Mouse (Mus musculus): ENCODE measurements around the gene Prr3.
"Not testable (repeated sequence)": the region's sequence is repeated elsewhere in the genome, so short reads cannot be mapped to it uniquely, and the experiment has no call there.

Prr3 gene

GRCm38 (mm10) chr17:35937700-35938348 lies 42.2 kb downstream of the Prr3 start:
- DNase-seq (ENCODE audit: low spot score) = no peak

GRCm38 (mm10) chr17:35935763-35936162 lies 44.3 kb downstream of the Prr3 start:
- not testable (repeated sequence) for DNase-seq (ENCODE audit: low spot score)

- DNase-seq (ENCODE audit: low spot score) = no peak
These were observed 47.4 kb downstream of the Prr3 start for GRCm38 (mm10) chr17:35932608-35933007.

- no peak for DNase-seq (ENCODE audit: low spot score)
These were observed 49.4 kb downstream of the Prr3 start for GRCm38 (mm10) chr17:35930627-35931026.

GRCm38 (mm10) chr17:35929534-35929933 lies 50.5 kb downstream of the Prr3 start:
- no peak for DNase-seq (ENCODE audit: low spot score)

- DNase-seq (ENCODE audit: low spot score) = no peak
These were observed 52.6 kb downstream of the Prr3 start for GRCm38 (mm10) chr17:35927471-35927870.

- DNase-seq (ENCODE audit: low spot score) = no peak
These were observed 56.8 kb downstream of the Prr3 start for GRCm38 (mm10) chr17:35923281-35923680.

- no peak for DNase-seq (ENCODE audit: low spot score)
These were observed 57.5 kb downstream of the Prr3 start for GRCm38 (mm10) chr17:35922566-35922965.
